Mouse (Mus musculus) intestine, embryonic 14.5 days (tissue): Measurements from ENCODE around the gene Cbll1. TPM values are rescaled to one million over a fixed set of nuclear protein-coding genes. Genes with fewer than 3 reads are reported as not detected.

ENCODE experiments used
- ATAC-seq: fragments of 200-750 bp; cut with Nextera tagmentation; replicated peaks from 2 replicates; pipeline ENCODE4 v1.8.0; 2017; ENCODE audit warnings: low read depth, moderate number of reproducible peaks, moderate TSS enrichment, moderate library complexity; ENCODE audit not compliant: low FRiP score, low TSS enrichment
- DNase-seq: peaks from one replicate; pipeline ENCODE4 v3.0.0-alpha.2; 2018; ENCODE audit warnings: low spot score
- H3K27ac ChIP-seq: fragments of 300-500 bp; sonication (generic); 2 replicates; pipeline ENCODE4 v1.5.1; 2014; ENCODE audit warnings: low read depth, mild to moderate bottlenecking, control low read depth
- H3K27me3 ChIP-seq: fragments of 300-500 bp; sonication (generic); replicated peaks from 2 replicates; pipeline ENCODE4 v1.6.1; 2014; ENCODE audit warnings: low read length, control low read depth; ENCODE audit not compliant: control insufficient read depth, insufficient read depth
- H3K36me3 ChIP-seq: fragments of 300-500 bp; sonication (generic); 2 replicates; pipeline ENCODE4 v1.6.1; 2014; ENCODE audit warnings: low read length, control low read depth; ENCODE audit not compliant: control insufficient read depth, insufficient read depth
- H3K4me1 ChIP-seq: fragments of 300-500 bp; sonication (generic); replicated peaks from 2 replicates; pipeline ENCODE4 v1.6.1; 2014; ENCODE audit warnings: low read length, control low read depth, mixed read lengths; ENCODE audit not compliant: control insufficient read depth, insufficient read depth
- H3K4me2 ChIP-seq: fragments of 300-500 bp; sonication (generic); 2 replicates; pipeline ENCODE4 v1.6.1; 2014; ENCODE audit warnings: low read length
- H3K4me3 ChIP-seq: fragments of 300-500 bp; sonication (generic); 2 replicates; pipeline ENCODE4 v1.5.1; 2014; ENCODE audit warnings: low read depth, low read length, control low read depth, mixed read lengths
- H3K9ac ChIP-seq: fragments of 300-500 bp; sonication (generic); 2 replicates; pipeline ENCODE4 v1.6.1; 2014; ENCODE audit warnings: mild to moderate bottlenecking, low read length
- H3K9me3 ChIP-seq: fragments of 300-500 bp; sonication (generic); 2 replicates; pipeline ENCODE4 v1.6.1; 2016; ENCODE audit warnings: low read length, control low read depth; ENCODE audit not compliant: control insufficient read depth
- WGBS: fragments of 180-500 bp; shearing (Covaris S2); extraction: QIAGEN DNeasy Blood & Tissue Kit; methylation state at CpG from one replicate; pipeline ENCODE4 v1.1.7; 2014; 5-methylcytosine and 5-hydroxymethylcytosine counted together
- polyA plus RNA-seq: library from polyadenylated mRNA; unstranded; fragments of >200 nt; fragmentation: Nextera tagmentation; extraction: Ambion mirVana; gene quantifications from 2 replicates; pipeline ENCODE4 v1.2.1, GENCODE M21; 2014

Cbll1 gene
- polyA plus RNA-seq, 1 experiment from 2014 or later: 19.1 TPM

GRCm38 (mm10) chr12:31532054-31532453 is 32.6 kb upstream of the Cbll1 start:
- H3K27me3 ChIP-seq: no peaks in the 10 kb centered on the region
- H3K4me2 ChIP-seq: no peak overlapping the region
- no peak overlapping the region for H3K9ac ChIP-seq
- H3K27ac ChIP-seq: no peak overlapping the region
- no peaks in the 10 kb centered on the region for H3K9me3 ChIP-seq
- 0 out of 2 replicates have a peak, but pooled peaks cover 5% of the 10 kb centered on the region for H3K4me1 ChIP-seq
- H3K4me3 ChIP-seq: no peak overlapping the region
- no peaks in the 10 kb centered on the region for H3K36me3 ChIP-seq
- DNase-seq (no peak), ATAC-seq (no peak)
- 72% methylated on average over 14 of the region's 14 CpGs for WGBS

- Histone ChIP-seq H3K27me3 (no peaks in the 10 kb centered on the region), H3K4me1 (no peaks in the 10 kb centered on the region), H3K9ac (no peak overlapping the region), H3K4me3 (no peak overlapping the region), H3K4me2 (no peak overlapping the region), H3K36me3 (no peaks in the 10 kb centered on the region), H3K9me3 (no peaks in the 10 kb centered on the region), H3K27ac (no peak overlapping the region)
- 63% methylated on average over 6 of the region's 6 CpGs for WGBS
- ATAC-seq (no peak), DNase-seq (no peak)
These were observed 28.0 kb upstream of the Cbll1 start for GRCm38 (mm10) chr12:31527407-31527806.

- Histone ChIP-seq H3K36me3 (no peaks in the 10 kb centered on the region), H3K27ac (no peak overlapping the region), H3K4me1 (no peaks in the 10 kb centered on the region), H3K27me3 (no peaks in the 10 kb centered on the region), H3K4me3 (no peak overlapping the region), H3K9ac (no peak overlapping the region), H3K4me2 (no peak overlapping the region), H3K9me3 (no peaks in the 10 kb centered on the region)
- DNase-seq: no peak
- WGBS: 66% methylated on average over 3 of the region's 3 CpGs
- no peak for ATAC-seq
These were observed 22.0 kb upstream of the Cbll1 start for GRCm38 (mm10) chr12:31521371-31521770.

- Histone ChIP-seq H3K4me1 (no peaks in the 10 kb centered on the region), H3K9me3 (no peaks in the 10 kb centered on the region), H3K9ac (no peak overlapping the region), H3K27ac (no peak overlapping the region), H3K36me3 (no peaks in the 10 kb centered on the region), H3K4me2 (no peak overlapping the region), H3K4me3 (no peak overlapping the region), H3K27me3 (no peaks in the 10 kb centered on the region)
- no peak for ATAC-seq
- DNase-seq: no peak
- WGBS: 61% methylated on average over 6 of the region's 6 CpGs
These were observed 20.7 kb upstream of the Cbll1 start for GRCm38 (mm10) chr12:31520119-31520518.

- Histone ChIP-seq H3K9me3 (no peaks in the 10 kb centered on the region), H3K4me1 (no peaks in the 10 kb centered on the region; the same call in 1 of the 2 replicates), H3K27me3 (no peaks in the 10 kb centered on the region), H3K36me3 (no peaks in the 10 kb centered on the region), H3K9ac (no peak overlapping the region), H3K4me2 (no peak overlapping the region), H3K4me3 (no peak overlapping the region), H3K27ac (no peak overlapping the region)
- ATAC-seq (no peak), DNase-seq (no peak)
- WGBS: 74% methylated on average over 6 of the region's 6 CpGs
These were observed 14.5 kb upstream of the Cbll1 start for GRCm38 (mm10) chr12:31513724-31514503.

- H3K4me3 ChIP-seq: no peak overlapping the region
- 70% methylated on average over 14 of the region's 14 CpGs for WGBS
- no peak overlapping the region for H3K27ac ChIP-seq
- ATAC-seq (no peak; the same call in 1 of the 2 replicates), DNase-seq (no peak)
- H3K9me3 ChIP-seq: no peaks in the 10 kb centered on the region
- no peaks in the 10 kb centered on the region for H3K27me3 ChIP-seq
- H3K4me2 ChIP-seq: no peak overlapping the region
- no peak overlapping the region for H3K9ac ChIP-seq
- no peaks in the 10 kb centered on the region; the same call in 1 of the 2 replicates for H3K4me1 ChIP-seq
- no peaks in the 10 kb centered on the region for H3K36me3 ChIP-seq
These were observed 13.4 kb upstream of the Cbll1 start for GRCm38 (mm10) chr12:31512634-31513411.

GRCm38 (mm10) chr12:31511218-31511617 is 11.8 kb upstream of the Cbll1 start:
- H3K4me3 ChIP-seq: no peak overlapping the region
- H3K9me3 ChIP-seq: no peaks in the 10 kb centered on the region
- no peak for ATAC-seq
- no peak overlapping the region for H3K4me2 ChIP-seq
- no peaks in the 10 kb centered on the region for H3K27me3 ChIP-seq
- DNase-seq: no peak
- WGBS: 57% methylated on average over 5 of the region's 5 CpGs
- H3K4me1 ChIP-seq: no peaks in the 10 kb centered on the region; the same call in 1 of the 2 replicates
- H3K36me3 ChIP-seq: no peaks in the 10 kb centered on the region
- no peak overlapping the region for H3K9ac ChIP-seq
- no peak overlapping the region for H3K27ac ChIP-seq

- Histone ChIP-seq H3K27me3 (no peaks in the 10 kb centered on the region), H3K36me3 (no peaks in the 10 kb centered on the region), H3K9ac (no peak overlapping the region), H3K27ac (no peak overlapping the region), H3K4me3 (no peak overlapping the region), H3K9me3 (no peaks in the 10 kb centered on the region), H3K4me2 (no peak overlapping the region), H3K4me1 (no peaks in the 10 kb centered on the region; the same call in 1 of the 2 replicates)
- 77% methylated on average over 6 of the region's 6 CpGs for WGBS
- ATAC-seq (no peak), DNase-seq (no peak)
These were observed 9.1 kb upstream of the Cbll1 start for GRCm38 (mm10) chr12:31508496-31508895.
